Mouse (Mus musculus) adipocyte (in vitro differentiated cells): ENCODE measurements around the gene Trim7.
A peak's percentile ranks its signal among the peaks of the same experiment; 100 is the strongest.
"Not testable (repeated sequence)": the region's sequence is repeated elsewhere in the genome, so short reads cannot be mapped to it uniquely, and the experiment has no call there.

Experiments used
- DNase-seq: peaks from one replicate; pipeline ENCODE4 v3.0.0-alpha.2; 2016; ENCODE audit warnings: low spot score

Gene Trim7

GRCm38 (mm10) chr11:48850240-48850639 lies 24.3 kb downstream of the Trim7 start:
- DNase-seq = no peak

GRCm38 (mm10) chr11:48851270-48851995 lies 25.5 kb downstream of the Trim7 start:
- no peak for DNase-seq

- no peak for DNase-seq
Observed at GRCm38 (mm10) chr11:48852190-48852589, 26.2 kb downstream of the Trim7 start.

- DNase-seq = no peak
Observed at GRCm38 (mm10) chr11:48852624-48853473, 26.9 kb downstream of the Trim7 start.

GRCm38 (mm10) chr11:48853474-48854180 lies 27.7 kb downstream of the Trim7 start:
- DNase-seq = peak; percentile 85

DNA sequence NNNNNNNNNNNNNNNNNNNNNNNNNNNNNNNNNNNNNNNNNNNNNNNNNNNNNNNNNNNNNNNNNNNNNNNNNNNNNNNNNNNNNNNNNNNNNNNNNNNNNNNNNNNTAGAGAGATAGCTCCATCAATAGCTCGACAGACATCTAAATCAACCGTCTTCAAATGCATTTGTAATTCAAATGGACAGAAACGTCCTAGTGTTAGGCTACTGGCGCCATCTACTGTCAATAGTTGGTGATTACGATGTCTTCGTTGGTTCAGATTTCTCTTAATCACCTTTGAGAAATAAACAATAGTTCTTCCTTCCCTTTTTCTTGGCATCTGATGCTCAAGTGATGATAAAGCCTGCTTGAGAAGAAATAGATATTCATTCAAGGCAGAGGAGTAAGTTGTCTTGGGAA lies 33.1 kb downstream of the Trim7 start:
- DNase-seq = peak; percentile 80

- DNase-seq = no peak
Observed at GRCm38 (mm10) chr11:48862784-48863319, 36.9 kb downstream of the Trim7 start.

GRCm38 (mm10) chr11:48863808-48864207 lies 37.9 kb downstream of the Trim7 start:
- DNase-seq = no peak

GRCm38 (mm10) chr11:48866481-48866880 lies 40.5 kb downstream of the Trim7 start:
- no peak for DNase-seq

DNA sequence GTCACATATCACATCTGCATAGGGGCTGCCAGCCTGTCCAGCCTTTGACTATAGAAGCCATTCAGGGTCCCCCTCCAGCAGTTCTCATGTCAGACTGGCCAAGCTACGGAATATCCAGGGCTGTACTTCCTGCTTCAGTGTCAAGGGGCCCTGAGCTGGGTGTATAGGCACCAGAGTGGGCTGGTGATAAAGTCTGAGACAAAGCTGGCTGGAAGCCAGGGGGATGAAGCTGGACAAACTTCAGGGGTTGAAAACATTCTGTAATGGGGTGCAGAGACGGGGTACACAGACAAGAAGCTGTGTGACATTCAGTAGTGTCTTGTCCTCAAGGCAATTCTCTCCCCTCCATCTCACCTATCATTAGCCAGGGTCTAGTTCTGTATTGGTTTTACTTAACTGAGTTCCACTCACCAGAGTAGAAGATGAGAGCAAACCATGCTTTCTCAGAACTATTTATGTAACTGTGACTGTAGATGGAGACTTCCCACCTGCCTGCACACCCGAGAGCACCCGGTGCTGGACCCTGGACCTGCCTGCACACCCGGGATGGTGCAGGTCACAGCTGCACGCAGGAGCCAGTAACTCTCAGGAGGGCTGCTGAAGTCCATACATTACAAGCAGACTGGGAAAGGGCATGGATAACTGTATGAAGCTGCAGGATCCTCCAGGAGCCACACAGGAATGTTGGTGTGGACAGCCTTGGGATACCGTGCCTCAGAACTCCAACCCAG lies 43.6 kb downstream of the Trim7 start:
- no peak for DNase-seq

DNA sequence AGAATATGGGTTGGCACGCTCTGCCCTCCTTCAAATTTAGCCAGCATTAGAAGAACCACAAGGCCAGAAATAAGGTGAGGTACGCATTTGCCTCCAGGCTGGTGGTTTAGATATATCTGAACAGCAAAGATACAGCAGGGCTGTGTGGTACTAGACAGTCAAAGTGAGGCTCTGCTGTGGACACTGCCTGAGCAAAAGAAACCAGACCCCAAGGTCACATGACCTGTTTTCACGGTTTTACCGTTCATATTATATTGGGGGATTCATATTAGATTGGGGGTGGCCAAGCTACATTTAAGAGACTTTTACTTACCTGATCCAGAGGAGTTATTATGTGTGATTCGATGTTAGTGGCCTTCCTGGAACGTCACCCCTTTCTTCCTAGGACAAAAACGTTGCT lies 44.8 kb downstream of the Trim7 start:
- peak; percentile 29 for DNase-seq

DNA sequence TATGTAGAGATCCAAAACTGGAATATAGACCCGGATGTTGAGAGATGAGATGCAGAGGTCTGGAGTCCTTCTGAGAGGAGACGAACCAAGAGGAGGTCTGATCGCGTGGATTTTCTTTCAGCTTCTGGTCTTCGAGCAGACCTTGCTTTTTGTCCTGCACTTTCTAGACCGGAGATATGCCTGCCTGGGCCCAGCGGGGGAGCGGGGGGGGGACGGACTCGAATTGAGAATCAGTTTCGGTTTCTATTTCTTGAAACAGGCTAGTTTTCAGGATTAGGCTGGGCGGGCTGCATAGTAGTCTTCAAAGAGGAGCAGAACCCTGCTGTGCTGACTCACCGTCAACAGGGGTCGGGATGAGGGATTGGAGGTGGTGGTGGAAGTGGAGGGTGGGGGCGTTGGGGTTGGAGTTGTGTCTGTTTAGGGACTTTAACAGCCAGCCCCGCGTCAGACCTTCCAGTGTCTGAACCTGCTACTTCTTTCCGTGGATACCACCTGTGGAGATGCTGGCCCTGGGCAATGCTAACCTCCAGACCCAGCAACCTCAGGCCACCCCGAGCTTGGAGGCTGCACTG lies 45.3 kb downstream of the Trim7 start, which contains the start of gene Irgm1:
Irgm1 (minus strand) TSS at position 483 of the 572 bp plus-strand sequence.
- peak; percentile 82 for DNase-seq

DNA sequence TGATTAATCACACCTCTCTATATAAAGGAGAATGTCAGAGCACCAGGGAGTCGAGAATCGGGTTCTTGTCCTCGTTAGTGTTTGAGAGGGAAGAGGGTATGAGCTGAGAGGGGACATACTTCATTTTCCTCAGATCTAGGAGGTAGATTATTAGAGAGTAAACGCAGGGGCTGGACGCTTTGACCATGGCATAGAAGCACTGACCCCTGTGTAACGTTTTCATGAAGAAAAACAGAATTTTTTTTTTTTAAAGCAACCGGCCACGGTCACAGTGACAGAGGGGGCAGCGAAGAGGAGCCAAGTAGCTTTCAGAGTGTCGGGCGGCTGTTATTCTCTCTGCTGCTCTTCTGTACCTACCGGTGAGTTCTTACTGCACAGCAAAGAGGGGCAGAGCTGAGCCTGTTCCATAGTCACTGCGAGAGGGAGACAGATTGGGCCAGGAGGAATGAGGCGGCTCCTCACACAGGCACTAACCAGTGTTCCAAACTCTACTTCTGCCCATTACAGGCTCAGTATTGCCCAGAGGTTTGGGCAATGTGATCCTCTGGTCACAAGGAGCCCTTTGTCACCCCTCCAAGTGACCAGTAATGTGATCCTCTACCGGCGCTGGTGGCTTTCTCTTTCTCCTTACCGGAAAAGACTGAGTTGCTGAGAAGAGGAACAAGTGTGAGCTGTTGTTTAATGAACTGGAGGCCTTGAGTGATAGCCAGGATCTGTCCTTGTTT lies 46.0 kb downstream of the Trim7 start:
- DNase-seq = peak; percentile 77

DNA sequence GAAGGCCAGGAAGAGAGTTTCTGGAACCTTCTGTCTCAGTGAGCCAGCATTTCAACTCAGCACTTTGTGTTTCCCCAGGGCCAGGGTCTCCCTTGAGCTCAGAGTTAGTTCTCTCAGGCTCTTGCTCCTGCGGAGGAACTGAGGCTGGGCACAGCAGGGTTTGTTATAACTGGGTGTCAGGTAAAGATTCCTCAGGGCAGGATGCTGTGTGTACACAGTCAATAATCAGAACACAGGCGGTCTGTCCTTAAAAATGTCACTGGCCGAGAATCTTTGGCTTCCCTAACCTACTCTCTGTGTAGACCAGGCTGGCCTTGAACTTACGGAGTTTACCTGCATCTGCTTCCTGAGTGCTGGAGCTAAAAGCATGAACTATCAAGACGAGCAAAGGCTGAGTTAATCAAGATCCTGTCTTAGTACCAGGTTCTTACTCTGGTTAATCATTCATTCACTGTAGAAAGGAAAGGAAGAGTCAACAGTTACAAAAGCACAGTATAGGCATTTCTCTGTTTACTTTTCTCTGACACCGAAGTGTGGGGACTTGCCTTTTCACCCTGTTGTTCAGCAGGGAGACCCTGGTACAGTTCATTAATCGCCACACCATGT lies 46.9 kb downstream of the Trim7 start:
- DNase-seq = no peak

DNA sequence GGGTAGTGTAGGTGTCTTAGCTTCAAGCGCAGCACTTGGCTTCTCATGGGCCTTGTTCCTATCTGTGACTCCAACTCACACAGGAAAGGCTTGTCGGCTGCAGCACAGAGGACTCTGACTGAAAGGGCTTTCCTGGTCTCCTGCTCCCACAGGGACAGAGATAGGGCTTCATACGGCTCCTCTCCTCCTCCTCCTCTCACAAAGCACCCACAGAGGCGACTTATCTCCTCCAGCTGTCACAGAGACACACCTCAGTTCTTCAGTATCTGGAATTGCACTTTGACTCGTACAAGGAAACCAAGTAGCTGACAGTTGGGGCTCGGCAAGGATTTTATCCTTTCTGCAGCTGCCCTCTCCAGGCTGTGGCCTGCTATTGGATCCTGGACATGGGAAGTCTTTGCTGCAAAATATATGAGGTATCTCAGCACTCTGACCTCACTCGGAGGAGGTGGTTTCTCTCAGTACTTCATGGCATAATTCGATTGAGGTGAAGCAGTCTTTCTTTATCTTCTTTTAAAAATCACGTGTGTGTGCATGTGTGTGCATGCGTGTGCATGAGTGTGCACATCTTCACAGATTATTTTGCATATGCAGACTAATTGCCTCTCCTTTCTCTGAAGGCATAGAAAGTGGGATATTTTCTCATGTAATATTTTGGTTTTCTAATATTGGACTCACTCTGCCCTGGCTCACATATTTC lies 47.8 kb downstream of the Trim7 start:
- DNase-seq = no peak

DNA sequence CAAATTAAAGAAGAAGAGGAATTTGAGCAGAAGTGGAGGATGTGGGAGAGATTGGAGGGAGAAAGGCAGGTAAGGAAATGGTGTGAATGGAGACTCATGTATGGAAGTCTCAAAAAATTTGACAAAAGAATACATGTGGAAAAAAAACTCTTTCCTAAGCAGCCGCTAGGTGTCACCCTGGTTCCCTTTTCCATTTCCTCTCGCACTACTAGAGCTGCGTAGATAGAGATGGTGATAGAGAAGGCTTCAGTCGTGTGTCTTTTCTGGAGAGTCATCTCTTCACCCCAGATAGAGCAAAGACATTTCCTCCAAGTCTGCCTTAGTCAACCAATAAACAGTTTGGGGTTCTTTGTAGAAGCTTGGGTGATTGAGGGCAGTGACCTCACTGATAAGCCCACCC lies 48.5 kb downstream of the Trim7 start:
- DNase-seq = peak; percentile 77

- not testable (repeated sequence) for DNase-seq
Observed at GRCm38 (mm10) chr11:48875343-48875837, 49.5 kb downstream of the Trim7 start.

GRCm38 (mm10) chr11:48876680-48877079 lies 50.7 kb downstream of the Trim7 start:
- DNase-seq = no peak

DNA sequence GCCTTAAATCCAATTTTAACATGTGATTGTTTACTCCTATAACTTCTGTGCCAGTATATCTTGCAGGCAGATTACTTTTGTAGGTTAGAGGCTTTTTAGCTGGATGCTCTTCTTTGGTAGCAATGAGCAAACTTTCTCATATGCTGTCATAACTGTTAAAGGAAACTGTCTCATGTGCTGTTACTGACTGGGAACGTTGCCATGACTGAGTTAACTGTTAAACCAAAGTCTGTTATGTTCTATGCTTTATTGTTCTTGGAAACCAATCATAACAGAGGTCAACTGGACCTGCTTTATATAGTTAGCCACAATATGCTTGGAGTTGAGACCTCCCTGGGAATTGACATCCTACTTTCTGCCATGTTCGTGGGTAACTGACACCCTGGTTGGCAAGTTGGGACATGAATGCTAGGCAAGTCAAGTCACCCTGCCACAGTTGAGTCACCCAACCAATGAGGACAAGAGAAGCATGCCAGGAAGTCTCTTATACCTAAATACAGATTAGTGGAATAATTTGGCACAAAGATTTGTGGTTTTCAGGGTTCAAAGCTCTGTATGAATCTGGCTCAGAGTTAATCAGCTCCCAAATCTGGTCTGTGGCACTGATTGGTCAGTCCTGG lies 73.0 kb downstream of the Trim7 start:
- DNase-seq = peak; percentile 52
